Mouse (Mus musculus): ENCODE results near the gene Il11. TPM values are rescaled to one million over a fixed set of nuclear protein-coding genes. Genes with fewer than 3 reads are reported as not detected.
"Not testable (repeated sequence)": the region's sequence is repeated elsewhere in the genome, so short reads cannot be mapped to it uniquely, and the experiment has no call there.

Gene Il11
- total and polyA plus RNA-seq, 3 experiments = not detected

- Histone ChIP-seq H3K27me3 (ENCODE audit: control insufficient read depth, insufficient read depth, low read length) (no peaks in the 10 kb centered on the region), H3K4me1 (ENCODE audit: control insufficient read depth, insufficient read depth, low read length) (peaks cover 3% of the 10 kb centered on the region; the same call in 1 of the 2 replicates), H3K4me3 (no peak overlapping the region), H3K9ac (ENCODE audit: low read depth, low read length) (no peak overlapping the region), H3K27ac (no peak overlapping the region), H3K79me2 (replicated peaks; ENCODE audit: control insufficient read depth, insufficient read depth, low read length) (no peaks in the 10 kb centered on the region), H3K36me3 (ENCODE audit: control insufficient read depth, insufficient read depth, low read length) (peaks cover 25% of the 10 kb centered on the region)
- DNase-seq = no peak
- intact Hi-C loops (cut with DNase I) = loop anchor here (2.0 to 10.0 kb wide), 3 partner anchors 182 to 652 kb away; partner anchors contain the start of gene Leng9
- WGBS = 83% methylated on average over 7 of the region's 7 CpGs
- peak; percentile 77 for TF ChIP-seq CTCF (IDR thresholded peaks at IDR 0.05)
- no peak for TF ChIP-seq EP300 (IDR thresholded peaks at IDR 0.05; ENCODE audit: insufficient read depth, low read depth, low read length)
Observed at GRCm38 (mm10) chr7:4806716-4807115, 24.1 kb upstream of the Il11 start.

DNA sequence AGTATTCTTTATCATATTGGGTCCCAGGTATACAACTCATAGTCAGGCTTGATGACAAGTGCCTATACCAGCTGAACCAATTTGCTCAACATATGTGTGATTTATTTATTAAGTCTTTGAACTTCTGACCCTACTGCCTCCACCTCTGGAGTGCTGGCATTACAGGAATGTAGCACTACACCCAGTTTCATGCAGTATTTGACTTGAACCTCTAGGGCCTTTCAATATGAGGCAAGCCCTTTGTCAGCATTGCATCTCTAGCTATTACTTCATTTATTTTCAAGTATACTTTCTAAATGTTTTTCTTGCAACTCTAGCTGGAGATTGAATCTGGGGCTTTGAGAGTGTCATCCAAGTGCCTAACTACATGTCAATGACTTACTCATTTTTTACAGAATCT is 19.6 kb upstream of the Il11 start:
- Histone ChIP-seq H3K9ac (ENCODE audit: low read depth, low read length) (no peak overlapping the region), H3K36me3 (ENCODE audit: control insufficient read depth, insufficient read depth, low read length) (peaks cover 6% of the 10 kb centered on the region), H3K4me1 (ENCODE audit: control insufficient read depth, insufficient read depth, low read length) (no peaks in the 10 kb centered on the region), H3K27ac (no peak overlapping the region), H3K79me2 (replicated peaks; ENCODE audit: control insufficient read depth, insufficient read depth, low read length) (no peaks in the 10 kb centered on the region), H3K27me3 (ENCODE audit: control insufficient read depth, insufficient read depth, low read length) (no peaks in the 10 kb centered on the region), H3K4me3 (no peak overlapping the region)
- no peak for TF ChIP-seq POLR2A (IDR thresholded peaks at IDR 0.05; ENCODE audit: insufficient read depth, low read depth, low read length)
- no peak for TF ChIP-seq EP300 (IDR thresholded peaks at IDR 0.05; ENCODE audit: insufficient read depth, low read depth, low read length)
- TF ChIP-seq CTCF (IDR thresholded peaks at IDR 0.05) = no peak
- DNase-seq = no peak
- intact Hi-C loops (cut with DNase I) = loop anchor here (10.0 kb wide), 1 partner anchor 647 kb away; the partner anchor contains the start of gene Leng9

DNA sequence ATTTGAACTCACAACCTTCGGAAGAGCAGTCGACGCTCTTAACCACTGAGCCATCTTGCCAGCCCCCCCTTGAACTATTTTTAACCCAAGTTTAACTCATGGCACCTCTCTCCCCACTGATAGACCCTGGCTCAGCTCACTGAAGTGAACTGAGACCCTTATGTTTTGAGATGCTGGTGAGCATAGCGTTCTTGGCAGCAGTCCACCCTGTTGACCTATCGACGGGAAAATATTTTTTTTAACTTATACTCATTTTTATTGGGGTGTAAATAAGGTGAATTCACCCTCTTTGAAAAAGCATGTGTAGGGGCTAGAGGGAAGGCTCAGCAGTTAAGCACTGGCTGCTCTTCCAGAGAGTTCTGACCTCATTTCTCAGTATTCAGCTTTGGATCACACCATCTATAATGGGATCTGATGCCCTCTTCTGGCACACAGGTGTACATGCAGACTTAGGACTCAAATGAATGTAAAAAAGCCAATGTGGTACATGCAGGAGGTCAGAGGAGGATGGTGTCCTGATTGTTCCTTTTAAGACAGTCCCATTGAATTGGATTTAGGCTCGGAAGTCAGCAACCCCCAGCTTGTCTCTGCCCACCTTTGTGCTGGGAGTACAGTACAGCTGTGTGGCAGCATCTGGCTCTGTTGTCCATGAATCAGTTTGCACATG is 13.2 kb upstream of the Il11 start:
- no peak for DNase-seq
- 58% methylated on average over 7 of the region's 7 CpGs for WGBS
- H3K27ac ChIP-seq = no peak overlapping the region
- peaks cover 2% of the 10 kb centered on the region; the same call in 1 of the 2 replicates for H3K36me3 ChIP-seq (ENCODE audit: control insufficient read depth, insufficient read depth, low read length)
- no peaks in the 10 kb centered on the region; the same call in 1 of the 2 replicates for H3K4me1 ChIP-seq (ENCODE audit: control insufficient read depth, insufficient read depth, low read length)
- H3K79me2 ChIP-seq (replicated peaks; ENCODE audit: control insufficient read depth, insufficient read depth, low read length) = no peaks in the 10 kb centered on the region
- no peaks in the 10 kb centered on the region for H3K27me3 ChIP-seq (ENCODE audit: control insufficient read depth, insufficient read depth, low read length)
- no peak overlapping the region for H3K9ac ChIP-seq (ENCODE audit: low read depth, low read length)
- intact Hi-C loops (cut with DNase I) = loop anchor here (10.0 kb wide), 2 partner anchors 141 to 661 kb away; partner anchors contain the start of genes Leng8 and Ppp6r1
- TF ChIP-seq CTCF (IDR thresholded peaks at IDR 0.05) = peak; percentile 81
- TF ChIP-seq EP300 (IDR thresholded peaks at IDR 0.05; ENCODE audit: insufficient read depth, low read depth, low read length) = no peak
- no peak for TF ChIP-seq POLR2A (IDR thresholded peaks at IDR 0.05; ENCODE audit: insufficient read depth, low read depth, low read length)
- H3K4me3 ChIP-seq = no peak overlapping the region

GRCm38 (mm10) chr7:4794631-4795168 is 12.0 kb upstream of the Il11 start:
- WGBS = 67% methylated on average over 3 of the region's 3 CpGs
- Histone ChIP-seq H3K9ac (ENCODE audit: low read depth, low read length) (no peak overlapping the region), H3K79me2 (replicated peaks; ENCODE audit: control insufficient read depth, insufficient read depth, low read length) (no peaks in the 10 kb centered on the region), H3K4me3 (no peak overlapping the region), H3K27me3 (ENCODE audit: control insufficient read depth, insufficient read depth, low read length) (no peaks in the 10 kb centered on the region), H3K27ac (no peak overlapping the region), H3K36me3 (ENCODE audit: control insufficient read depth, insufficient read depth, low read length) (peaks cover 2% of the 10 kb centered on the region; the same call in 1 of the 2 replicates), H3K4me1 (ENCODE audit: control insufficient read depth, insufficient read depth, low read length) (no peaks in the 10 kb centered on the region; the same call in 1 of the 2 replicates)
- no peak for TF ChIP-seq CTCF (IDR thresholded peaks at IDR 0.05)
- no peak for TF ChIP-seq POLR2A (IDR thresholded peaks at IDR 0.05; ENCODE audit: insufficient read depth, low read depth, low read length)
- no peak for DNase-seq
- intact Hi-C loops (cut with DNase I) = loop anchor here (5.0 to 10.0 kb wide), 4 partner anchors 107 to 660 kb away; partner anchors contain the start of genes Hspbp1, Leng8 and Ppp6r1

DNA sequence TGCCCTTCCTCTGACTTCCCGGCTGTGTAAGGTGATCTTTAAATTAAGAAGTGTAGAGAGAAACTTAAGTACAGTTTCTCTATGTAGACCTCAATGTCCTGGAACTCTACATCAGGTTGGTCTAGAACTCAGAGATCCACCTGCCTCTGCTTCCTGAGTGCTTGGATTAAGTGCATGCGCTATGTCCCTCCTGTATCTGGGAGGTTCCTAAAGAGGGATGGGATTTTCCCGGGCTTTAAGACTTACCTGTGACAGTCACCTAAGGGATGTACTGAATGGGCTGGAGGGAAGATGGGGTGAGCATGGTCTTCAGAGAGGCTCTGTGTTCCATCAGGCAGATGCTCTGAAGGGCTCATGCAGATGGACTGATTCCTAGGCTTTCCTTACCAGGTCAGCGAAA is 11.0 kb upstream of the Il11 start:
- H3K4me3 ChIP-seq = peak overlapping the region; percentile 98
- 32% methylated on average over 4 of the region's 4 CpGs for WGBS
- no peaks in the 10 kb centered on the region for H3K79me2 ChIP-seq (replicated peaks; ENCODE audit: control insufficient read depth, insufficient read depth, low read length)
- H3K4me1 ChIP-seq (ENCODE audit: control insufficient read depth, insufficient read depth, low read length) = peaks cover 1% of the 10 kb centered on the region; the same call in 1 of the 2 replicates
- peak overlapping the region; percentile 89 for H3K9ac ChIP-seq (ENCODE audit: low read depth, low read length)
- H3K27ac ChIP-seq = peak overlapping the region; percentile 94
- intact Hi-C loops (cut with DNase I) = loop anchor here (5.0 to 10.0 kb wide), 4 partner anchors 106 to 659 kb away; partner anchors contain the start of genes Hspbp1, Leng8 and Ppp6r1
- TF ChIP-seq EP300 (IDR thresholded peaks at IDR 0.05; ENCODE audit: insufficient read depth, low read depth, low read length) = no peak
- TF ChIP-seq CTCF (IDR thresholded peaks at IDR 0.05) = no peak
- TF ChIP-seq POLR2A (IDR thresholded peaks at IDR 0.05; ENCODE audit: insufficient read depth, low read depth, low read length) = no peak
- no peaks in the 10 kb centered on the region for H3K27me3 ChIP-seq (ENCODE audit: control insufficient read depth, insufficient read depth, low read length)
- DNase-seq = no peak
- peaks cover 2% of the 10 kb centered on the region; the same call in 1 of the 2 replicates for H3K36me3 ChIP-seq (ENCODE audit: control insufficient read depth, insufficient read depth, low read length)

- DNase-seq; H3K27me3 ChIP-seq (ENCODE audit: control insufficient read depth, insufficient read depth, low read length); H3K36me3 ChIP-seq (ENCODE audit: control insufficient read depth, insufficient read depth, low read length); H3K4me1 ChIP-seq (ENCODE audit: control insufficient read depth, insufficient read depth, low read length); H3K79me2 ChIP-seq (replicated peaks; ENCODE audit: control insufficient read depth, insufficient read depth, low read length): not testable (repeated sequence)
- peak overlapping the region; percentile 89 for H3K9ac ChIP-seq (ENCODE audit: low read depth, low read length)
- intact Hi-C loops (cut with DNase I) = loop anchor here (5.0 to 10.0 kb wide), 4 partner anchors 106 to 658 kb away; partner anchors contain the start of genes Hspbp1, Leng8 and Ppp6r1
- peak overlapping the region; percentile 94 for H3K27ac ChIP-seq
- H3K4me3 ChIP-seq = peak overlapping the region; percentile 98
- under 1% methylated on average over 31 of the region's 31 CpGs for WGBS
Observed at GRCm38 (mm10) chr7:4793248-4793647, 10.6 kb upstream of the Il11 start.

Data from heart, adult 2 months (tissue).